Mouse (Mus musculus): Measurements from ENCODE around the gene Exoc6b.

Gene Exoc6b

GRCm38 (mm10) chr6:84976563-84976971, 92.7 kb downstream of the Exoc6b start:
- DNase-seq (ENCODE audit: low spot score), result peak; percentile 11

GRCm38 (mm10) chr6:84968531-84968930, 100.8 kb downstream of the Exoc6b start:
- DNase-seq (ENCODE audit: low spot score), result no peak

GRCm38 (mm10) chr6:84964729-84965415, 104.4 kb downstream of the Exoc6b start:
- DNase-seq (ENCODE audit: low spot score), result no peak

- DNase-seq (ENCODE audit: low spot score), result no peak
These were observed 106.3 kb downstream of the Exoc6b start for GRCm38 (mm10) chr6:84963044-84963443.

- DNase-seq (ENCODE audit: low spot score), result no peak
These were observed 107.5 kb downstream of the Exoc6b start for GRCm38 (mm10) chr6:84961763-84962162.

GRCm38 (mm10) chr6:84959520-84959919, 109.8 kb downstream of the Exoc6b start:
- DNase-seq (ENCODE audit: low spot score), result no peak

GRCm38 (mm10) chr6:84951621-84952020, 117.7 kb downstream of the Exoc6b start:
- DNase-seq (ENCODE audit: low spot score), result no peak

GRCm38 (mm10) chr6:84946569-84946968, 122.7 kb downstream of the Exoc6b start:
- peak; percentile 55 for DNase-seq (ENCODE audit: low spot score)

- no peak for DNase-seq (ENCODE audit: low spot score)
These were observed 123.2 kb downstream of the Exoc6b start for GRCm38 (mm10) chr6:84946106-84946505.

- no peak for DNase-seq (ENCODE audit: low spot score)
These were observed 136.1 kb downstream of the Exoc6b start for GRCm38 (mm10) chr6:84932953-84933921.

GRCm38 (mm10) chr6:84931051-84931450, 138.3 kb downstream of the Exoc6b start:
- peak; percentile 23 for DNase-seq (ENCODE audit: low spot score)

GRCm38 (mm10) chr6:84926066-84926465, 143.2 kb downstream of the Exoc6b start:
- DNase-seq (ENCODE audit: low spot score), result peak; percentile 52

GRCm38 (mm10) chr6:84923760-84924221, 145.5 kb downstream of the Exoc6b start:
- DNase-seq (ENCODE audit: low spot score), result no peak

- DNase-seq (ENCODE audit: low spot score), result peak; percentile 62
These were observed 153.0 kb downstream of the Exoc6b start for GRCm38 (mm10) chr6:84916291-84916690.

- peak; percentile 72 for DNase-seq (ENCODE audit: low spot score)
These were observed 156.9 kb downstream of the Exoc6b start for GRCm38 (mm10) chr6:84912434-84912833.

- DNase-seq (ENCODE audit: low spot score), result no peak
These were observed 170.1 kb downstream of the Exoc6b start for GRCm38 (mm10) chr6:84899002-84899774.

GRCm38 (mm10) chr6:84893773-84894095, 175.6 kb downstream of the Exoc6b start:
- no peak for DNase-seq (ENCODE audit: low spot score)

GRCm38 (mm10) chr6:84892926-84893772, 176.2 kb downstream of the Exoc6b start:
- DNase-seq (ENCODE audit: low spot score), result no peak

GRCm38 (mm10) chr6:84886551-84886950, 182.8 kb downstream of the Exoc6b start:
- no peak for DNase-seq (ENCODE audit: low spot score)

- DNase-seq (ENCODE audit: low spot score), result no peak
These were observed 184.2 kb downstream of the Exoc6b start for GRCm38 (mm10) chr6:84885080-84885479.

GRCm38 (mm10) chr6:84883720-84884119, 185.6 kb downstream of the Exoc6b start:
- no peak for DNase-seq (ENCODE audit: low spot score)

Measured in retina, embryonic 14.5 days (tissue).